Mouse (Mus musculus): ENCODE measurements around the gene Nicn1. TPM values are rescaled to one million over a fixed set of nuclear protein-coding genes. Genes with fewer than 3 reads are reported as not detected.
"Not testable (repeated sequence)": the region's sequence is repeated elsewhere in the genome, so short reads cannot be mapped to it uniquely, and the experiment has no call there.

Nicn1 gene
- polyA plus RNA-seq, 1 experiment from 2014 or later, result 13.9 TPM

GRCm38 (mm10) chr9:108263131-108263681, 27.0 kb upstream of the Nicn1 start:
- DNase-seq (ENCODE audit: low spot score), result no peak
- Histone ChIP-seq H3K4me1 (replicated peaks; ENCODE audit: control insufficient read depth, insufficient read depth, low read length) (peaks cover 16% of the 10 kb centered on the region), H3K9me3 (ENCODE audit: control insufficient read depth, low read length) (no peaks in the 10 kb centered on the region), H3K9ac (ENCODE audit: low read depth, low read length) (peak overlapping the region; percentile 79), H3K4me2 (peak overlapping the region; percentile 95), H3K4me3 (ENCODE audit: low read depth, low read length) (peak overlapping the region; percentile 91), H3K27ac (ENCODE audit: low read depth, low read length) (peak overlapping the region; percentile 86), H3K27me3 (replicated peaks; ENCODE audit: control insufficient read depth, insufficient read depth, low read length) (no peaks in the 10 kb centered on the region), H3K36me3 (ENCODE audit: control insufficient read depth, insufficient read depth, low read length) (no peaks in the 10 kb centered on the region)
- WGBS, result under 1% methylated on average over 57 of the region's 62 CpGs
- ATAC-seq (replicated peaks; ENCODE audit: low FRiP score), result peak; percentile 62

- H3K27ac ChIP-seq (ENCODE audit: low read depth, low read length), result peak within 1 kb of the TSS; percentile 86
- no peaks in the 10 kb centered on the region for H3K9me3 ChIP-seq (ENCODE audit: control insufficient read depth, low read length)
- no peaks in the 10 kb centered on the region for H3K27me3 ChIP-seq (replicated peaks; ENCODE audit: control insufficient read depth, insufficient read depth, low read length)
- H3K9ac ChIP-seq (ENCODE audit: low read depth, low read length), result peak within 1 kb of the TSS; percentile 79
- peak; percentile 95 for ATAC-seq (replicated peaks; ENCODE audit: low FRiP score)
- DNase-seq (ENCODE audit: low spot score), result peak; percentile 100
- H3K4me2 ChIP-seq, result peak within 1 kb of the TSS; percentile 95
- H3K4me1 ChIP-seq (replicated peaks; ENCODE audit: control insufficient read depth, insufficient read depth, low read length), result peaks cover 16% of the 10 kb centered on the region
- under 1% methylated on average over 65 of the region's 71 CpGs for WGBS
- no peaks in the 10 kb centered on the region for H3K36me3 ChIP-seq (ENCODE audit: control insufficient read depth, insufficient read depth, low read length)
- peak within 1 kb of the TSS; percentile 91 for H3K4me3 ChIP-seq (ENCODE audit: low read depth, low read length)
Measured at GRCm38 (mm10) chr9:108263690-108264190, 26.5 kb upstream of the Nicn1 start, which contains the start of gene Dag1. Gene Dag1 (minus strand): TSS chr9:108263958.

GRCm38 (mm10) chr9:108264191-108264921, 25.9 kb upstream of the Nicn1 start:
- Histone ChIP-seq H3K27ac (ENCODE audit: low read depth, low read length) (peak overlapping the region; percentile 56), H3K9me3 (ENCODE audit: control insufficient read depth, low read length) (no peaks in the 10 kb centered on the region), H3K4me1 (replicated peaks; ENCODE audit: control insufficient read depth, insufficient read depth, low read length) (peaks cover 16% of the 10 kb centered on the region), H3K27me3 (replicated peaks; ENCODE audit: control insufficient read depth, insufficient read depth, low read length) (no peaks in the 10 kb centered on the region), H3K4me3 (ENCODE audit: low read depth, low read length) (peak overlapping the region; percentile 91), H3K36me3 (ENCODE audit: control insufficient read depth, insufficient read depth, low read length) (no peaks in the 10 kb centered on the region), H3K4me2 (peak overlapping the region; percentile 95), H3K9ac (ENCODE audit: low read depth, low read length) (peak overlapping the region; percentile 79)
- WGBS, result 15% methylated on average over 10 of the region's 10 CpGs
- ATAC-seq (replicated peaks; ENCODE audit: low FRiP score), result peak; percentile 21; the same call in 1 of the 2 replicates
- peak; percentile 47 for DNase-seq (ENCODE audit: low spot score)

- no peak overlapping the region for H3K27ac ChIP-seq (ENCODE audit: low read depth, low read length)
- H3K4me1 ChIP-seq (replicated peaks; ENCODE audit: control insufficient read depth, insufficient read depth, low read length), result peaks cover 16% of the 10 kb centered on the region
- H3K9ac ChIP-seq (ENCODE audit: low read depth, low read length), result no peak overlapping the region
- WGBS, result 44% methylated on average over 9 of the region's 10 CpGs
- no peak overlapping the region for H3K4me3 ChIP-seq (ENCODE audit: low read depth, low read length)
- H3K36me3 ChIP-seq (ENCODE audit: control insufficient read depth, insufficient read depth, low read length), result no peaks in the 10 kb centered on the region
- H3K9me3 ChIP-seq (ENCODE audit: control insufficient read depth, low read length), result no peaks in the 10 kb centered on the region
- DNase-seq (ENCODE audit: low spot score) (no peak), ATAC-seq (replicated peaks; ENCODE audit: low FRiP score) (no peak)
- no peak overlapping the region for H3K4me2 ChIP-seq
- no peaks in the 10 kb centered on the region for H3K27me3 ChIP-seq (replicated peaks; ENCODE audit: control insufficient read depth, insufficient read depth, low read length)
Measured at GRCm38 (mm10) chr9:108266261-108266935, 23.8 kb upstream of the Nicn1 start.

GRCm38 (mm10) chr9:108267691-108268090, 22.5 kb upstream of the Nicn1 start:
- Histone ChIP-seq H3K4me2 (no peak overlapping the region), H3K4me3 (ENCODE audit: low read depth, low read length) (no peak overlapping the region)

GRCm38 (mm10) chr9:108268701-108269100, 21.5 kb upstream of the Nicn1 start:
- not testable (repeated sequence) for H3K4me2 ChIP-seq; ATAC-seq (replicated peaks; ENCODE audit: low FRiP score); H3K36me3 ChIP-seq (ENCODE audit: control insufficient read depth, insufficient read depth, low read length); H3K27me3 ChIP-seq (replicated peaks; ENCODE audit: control insufficient read depth, insufficient read depth, low read length); H3K4me3 ChIP-seq (ENCODE audit: low read depth, low read length); H3K9me3 ChIP-seq (ENCODE audit: control insufficient read depth, low read length); H3K4me1 ChIP-seq (replicated peaks; ENCODE audit: control insufficient read depth, insufficient read depth, low read length); DNase-seq (ENCODE audit: low spot score); H3K27ac ChIP-seq (ENCODE audit: low read depth, low read length); H3K9ac ChIP-seq (ENCODE audit: low read depth, low read length)
- WGBS, result 74% methylated on average over 6 of the region's 7 CpGs

More at GRCm38 (mm10) chr9:108267691-108268090, 22.5 kb upstream of the Nicn1 start:
- 77% methylated on average over 7 of the region's 7 CpGs for WGBS
- Histone ChIP-seq H3K4me1 (replicated peaks; ENCODE audit: control insufficient read depth, insufficient read depth, low read length) (peaks cover 7% of the 10 kb centered on the region), H3K27me3 (replicated peaks; ENCODE audit: control insufficient read depth, insufficient read depth, low read length) (no peaks in the 10 kb centered on the region), H3K9me3 (ENCODE audit: control insufficient read depth, low read length) (no peaks in the 10 kb centered on the region), H3K27ac (ENCODE audit: low read depth, low read length) (no peak overlapping the region), H3K9ac (ENCODE audit: low read depth, low read length) (no peak overlapping the region), H3K36me3 (ENCODE audit: control insufficient read depth, insufficient read depth, low read length) (no peaks in the 10 kb centered on the region)
- DNase-seq (ENCODE audit: low spot score), result no peak
- no peak for ATAC-seq (replicated peaks; ENCODE audit: low FRiP score)

GRCm38 (mm10) chr9:108271941-108272340, 18.3 kb upstream of the Nicn1 start:
- no peaks in the 10 kb centered on the region for H3K27me3 ChIP-seq (replicated peaks; ENCODE audit: control insufficient read depth, insufficient read depth, low read length)
- DNase-seq (ENCODE audit: low spot score) (no peak), ATAC-seq (replicated peaks; ENCODE audit: low FRiP score) (no peak)
- no peaks in the 10 kb centered on the region for H3K36me3 ChIP-seq (ENCODE audit: control insufficient read depth, insufficient read depth, low read length)
- H3K4me2 ChIP-seq, result no peak overlapping the region
- H3K9me3 ChIP-seq (ENCODE audit: control insufficient read depth, low read length), result no peaks in the 10 kb centered on the region
- no peak overlapping the region for H3K4me3 ChIP-seq (ENCODE audit: low read depth, low read length)
- WGBS, result 30% methylated on average over 2 of the region's 2 CpGs
- no peak overlapping the region for H3K27ac ChIP-seq (ENCODE audit: low read depth, low read length)
- no peaks in the 10 kb centered on the region for H3K4me1 ChIP-seq (replicated peaks; ENCODE audit: control insufficient read depth, insufficient read depth, low read length)
- no peak overlapping the region for H3K9ac ChIP-seq (ENCODE audit: low read depth, low read length)

GRCm38 (mm10) chr9:108272691-108273090, 17.5 kb upstream of the Nicn1 start:
- H3K27ac ChIP-seq (ENCODE audit: low read depth, low read length), result no peak overlapping the region
- no peaks in the 10 kb centered on the region for H3K9me3 ChIP-seq (ENCODE audit: control insufficient read depth, low read length)
- 51% methylated on average over 5 of the region's 5 CpGs for WGBS
- no peaks in the 10 kb centered on the region for H3K27me3 ChIP-seq (replicated peaks; ENCODE audit: control insufficient read depth, insufficient read depth, low read length)
- no peak overlapping the region for H3K4me3 ChIP-seq (ENCODE audit: low read depth, low read length)
- H3K36me3 ChIP-seq (ENCODE audit: control insufficient read depth, insufficient read depth, low read length), result no peaks in the 10 kb centered on the region
- no peak overlapping the region for H3K9ac ChIP-seq (ENCODE audit: low read depth, low read length)
- H3K4me1 ChIP-seq (replicated peaks; ENCODE audit: control insufficient read depth, insufficient read depth, low read length), result no peaks in the 10 kb centered on the region
- no peak for DNase-seq (ENCODE audit: low spot score)
- ATAC-seq (replicated peaks; ENCODE audit: low FRiP score), result no peak
- H3K4me2 ChIP-seq, result no peak overlapping the region
